Mouse (Mus musculus): ENCODE data around the gene 1700122O11Rik.

The 1700122O11Rik gene

DNA sequence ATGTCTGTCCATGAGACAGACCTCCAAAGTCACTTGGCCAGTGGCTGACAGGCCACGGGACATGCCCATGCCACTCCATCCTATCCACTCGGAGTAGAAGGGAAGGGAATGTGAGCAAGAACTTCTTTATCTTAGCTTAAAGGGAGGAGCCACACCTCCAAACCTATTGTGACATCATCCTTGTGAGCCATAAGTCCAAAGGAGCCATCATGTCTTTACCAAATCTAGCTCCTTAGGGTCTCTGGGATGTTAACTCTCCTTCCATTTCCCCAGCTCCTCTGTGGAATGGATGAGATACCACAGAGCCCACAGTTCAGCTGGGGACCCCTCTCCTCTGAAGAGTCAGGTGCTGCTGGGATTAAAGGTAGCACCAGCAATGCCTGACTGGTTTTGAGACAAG is at the start of gene 1700122O11Rik:
Gene 1700122O11Rik, minus strand, starts transcription at position 101 of the 400 bp plus-strand sequence.
- in situ Hi-C loops (cut with MseI, MboI) = no loop called here

GRCm38 (mm10) chr17:48080626-48081025 is 42.5 kb upstream of the 1700122O11Rik start:
- in situ Hi-C loops (cut with MseI, MboI) = no loop called here

DNA sequence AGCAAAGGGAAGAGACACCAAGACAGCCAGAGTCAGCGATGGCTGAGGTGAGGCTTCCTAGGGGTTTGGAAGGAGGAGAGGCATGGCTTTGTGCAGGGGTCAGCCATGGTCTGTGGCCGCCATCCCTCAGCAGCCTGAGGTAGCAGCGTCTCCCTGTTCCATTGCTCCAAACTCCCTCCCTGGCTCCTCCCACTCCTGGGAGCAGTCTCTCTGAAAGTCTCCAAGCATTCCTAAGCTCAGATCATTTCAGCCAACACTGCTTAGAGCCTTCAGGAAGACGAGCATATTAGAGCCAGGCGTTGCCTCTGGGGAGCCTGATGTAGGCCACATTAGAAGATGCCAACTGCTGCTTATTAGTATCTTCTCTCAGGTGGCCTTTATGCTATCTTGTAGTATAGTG is 29.6 kb upstream of the 1700122O11Rik start:
- in situ Hi-C loops (cut with MseI, MboI) = no loop called here

- in situ Hi-C loops (cut with MseI, MboI) = no loop called here
Measured at GRCm38 (mm10) chr17:48067083-48067614, 29.1 kb upstream of the 1700122O11Rik start.

GRCm38 (mm10) chr17:48065081-48065501 is 27.0 kb upstream of the 1700122O11Rik start:
- in situ Hi-C loops (cut with MseI, MboI) = no loop called here

DNA sequence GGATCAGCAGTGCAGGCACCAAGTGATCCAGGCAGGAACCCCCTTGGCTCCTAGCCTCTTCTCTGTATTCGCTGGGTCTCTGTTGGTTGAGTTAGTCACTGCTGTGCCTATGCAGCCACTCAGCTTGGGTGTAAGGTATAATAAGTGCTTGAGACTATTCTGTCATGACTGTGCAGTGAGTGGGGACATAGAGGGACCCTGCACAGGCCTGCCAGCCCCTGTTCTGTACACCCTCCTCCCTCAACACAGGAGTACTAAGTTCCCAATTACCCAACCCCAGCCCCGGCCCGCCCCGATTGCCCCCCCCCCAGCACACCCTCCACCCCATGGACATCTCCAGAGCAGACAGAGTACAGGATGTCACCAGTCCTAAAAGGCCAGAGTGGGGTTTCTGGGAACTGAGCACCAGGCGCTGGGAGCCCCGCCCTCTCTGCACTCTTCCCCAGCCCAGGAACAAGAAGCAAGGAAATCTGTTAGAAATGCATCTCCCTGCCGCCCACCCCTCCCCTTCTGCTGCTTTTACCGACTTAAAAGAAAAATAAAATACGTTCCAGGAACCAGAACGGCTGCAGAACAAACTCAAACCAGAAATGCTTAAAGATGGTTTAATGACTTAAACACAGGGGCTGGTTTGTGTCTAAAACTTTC is 26.2 kb upstream of the 1700122O11Rik start:
- in situ Hi-C loops (cut with MseI, MboI) = no loop called here

DNA sequence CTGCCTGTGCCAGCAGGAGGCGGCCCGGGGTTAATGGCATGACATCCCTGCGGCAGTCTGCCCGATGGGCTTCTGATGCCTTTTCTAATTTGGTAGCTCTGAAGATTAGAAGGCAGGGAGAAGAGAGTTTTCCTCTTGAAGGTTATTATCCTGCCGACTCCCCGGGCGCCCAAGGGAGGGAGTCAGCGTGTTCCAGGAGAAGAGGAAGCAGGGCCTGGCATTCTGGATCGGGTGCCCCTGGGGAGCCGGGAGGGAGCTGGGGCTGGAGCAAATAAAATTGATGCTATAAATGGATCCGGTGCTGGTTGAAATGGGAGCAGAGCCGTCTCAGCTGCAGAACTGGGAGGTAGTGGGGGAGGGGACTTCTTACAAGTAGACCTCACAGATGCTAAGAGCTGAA is 19.3 kb upstream of the 1700122O11Rik start:
- in situ Hi-C loops (cut with MseI, MboI) = loop anchor here (5.0 to 10.0 kb wide), 2 partner anchors 40 to 47 kb away; no protein-coding TSS in a partner anchor

DNA sequence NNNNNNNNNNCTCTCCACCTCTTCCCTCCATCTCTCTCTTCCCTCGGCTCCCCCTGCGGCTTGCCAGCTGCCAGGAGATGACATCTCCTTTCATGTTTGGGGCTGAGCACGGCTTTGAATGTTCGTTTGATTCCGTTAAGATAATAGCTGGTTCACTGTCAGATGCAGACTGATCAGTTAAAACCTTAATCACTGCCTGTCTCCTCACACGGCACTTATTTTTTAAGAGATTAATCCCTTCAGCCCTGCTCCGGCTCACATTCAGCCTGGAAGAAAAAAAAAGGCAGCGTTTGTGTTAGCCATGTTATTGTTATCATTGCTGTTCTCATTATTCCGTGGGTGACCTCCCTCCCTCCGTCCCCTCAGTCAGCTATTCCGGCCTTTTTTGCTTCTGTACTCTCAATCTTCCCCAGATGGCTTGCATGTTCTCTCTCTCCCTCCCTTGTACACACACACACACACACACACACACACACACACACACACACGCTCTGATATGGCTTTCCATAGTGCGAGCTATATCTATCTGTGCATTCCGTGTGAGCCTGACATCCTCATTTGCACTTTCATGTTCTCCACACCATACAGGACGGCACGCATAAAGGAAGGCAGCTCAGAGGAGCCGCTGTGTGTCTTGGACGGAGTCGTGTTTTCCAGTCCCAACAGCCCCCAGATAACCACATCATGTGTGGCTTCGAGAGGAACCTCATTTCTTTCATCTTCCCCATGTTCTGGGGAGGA is 17.2 kb upstream of the 1700122O11Rik start:
- in situ Hi-C loops (cut with MseI, MboI) = loop anchor here (5.0 to 10.0 kb wide), 2 partner anchors 42 to 50 kb away; no protein-coding TSS in a partner anchor

DNA sequence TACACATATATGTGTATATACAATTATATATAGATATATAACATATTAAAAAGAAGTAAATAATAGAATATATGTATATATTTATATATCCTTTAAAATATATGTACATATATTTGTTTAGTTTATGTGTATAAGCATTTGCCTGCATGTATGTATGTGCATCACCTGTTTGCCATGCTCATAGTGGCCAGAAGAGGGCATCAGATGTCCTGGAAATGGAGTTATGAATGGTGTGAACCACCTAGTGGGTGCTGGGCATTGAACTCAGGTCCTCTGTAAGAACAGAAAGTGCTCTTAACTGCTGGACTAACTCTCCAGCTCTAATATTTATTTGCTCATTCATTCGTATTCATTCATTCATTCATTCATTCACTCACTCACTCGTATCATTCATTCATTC is 15.6 kb upstream of the 1700122O11Rik start:
- in situ Hi-C loops (cut with MseI, MboI) = loop anchor here in 1 of 2 experiments (10.0 kb wide), 1 partner anchor 51 kb away; no protein-coding TSS in a partner anchor

GRCm38 (mm10) chr17:48052338-48053067 is 14.4 kb upstream of the 1700122O11Rik start:
- in situ Hi-C loops (cut with MseI, MboI) = loop anchor here in 1 of 2 experiments (10.0 kb wide), 1 partner anchor 52 kb away; no protein-coding TSS in a partner anchor

GRCm38 (mm10) chr17:48051638-48052337 is 13.7 kb upstream of the 1700122O11Rik start:
- in situ Hi-C loops (cut with MseI, MboI) = loop anchor here in 1 of 2 experiments (10.0 kb wide), 1 partner anchor 53 kb away; no protein-coding TSS in a partner anchor

DNA sequence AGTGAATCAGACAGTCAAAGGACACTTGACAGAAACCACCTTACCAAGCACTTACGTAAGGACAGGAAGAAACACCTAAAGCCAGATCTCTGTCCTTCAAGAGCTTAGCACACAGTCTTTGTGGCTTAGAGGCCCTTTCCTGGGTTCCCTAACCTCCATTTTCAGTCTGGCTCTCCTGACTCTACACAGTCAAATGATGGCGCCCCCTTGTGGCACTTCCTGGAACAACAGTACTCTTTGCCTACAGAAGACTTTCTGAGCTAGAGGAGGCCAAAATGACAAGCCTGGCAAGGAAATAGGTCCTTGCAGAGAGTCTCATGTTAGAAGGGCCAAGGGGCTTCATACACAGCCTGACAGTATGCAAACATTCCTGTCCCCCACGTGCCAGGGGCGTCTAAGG is 7.5 kb upstream of the 1700122O11Rik start:
- in situ Hi-C loops (cut with MseI, MboI) = loop anchor here in 1 of 2 experiments (10.0 kb wide), 1 partner anchor 141 kb away; no protein-coding TSS in a partner anchor

DNA sequence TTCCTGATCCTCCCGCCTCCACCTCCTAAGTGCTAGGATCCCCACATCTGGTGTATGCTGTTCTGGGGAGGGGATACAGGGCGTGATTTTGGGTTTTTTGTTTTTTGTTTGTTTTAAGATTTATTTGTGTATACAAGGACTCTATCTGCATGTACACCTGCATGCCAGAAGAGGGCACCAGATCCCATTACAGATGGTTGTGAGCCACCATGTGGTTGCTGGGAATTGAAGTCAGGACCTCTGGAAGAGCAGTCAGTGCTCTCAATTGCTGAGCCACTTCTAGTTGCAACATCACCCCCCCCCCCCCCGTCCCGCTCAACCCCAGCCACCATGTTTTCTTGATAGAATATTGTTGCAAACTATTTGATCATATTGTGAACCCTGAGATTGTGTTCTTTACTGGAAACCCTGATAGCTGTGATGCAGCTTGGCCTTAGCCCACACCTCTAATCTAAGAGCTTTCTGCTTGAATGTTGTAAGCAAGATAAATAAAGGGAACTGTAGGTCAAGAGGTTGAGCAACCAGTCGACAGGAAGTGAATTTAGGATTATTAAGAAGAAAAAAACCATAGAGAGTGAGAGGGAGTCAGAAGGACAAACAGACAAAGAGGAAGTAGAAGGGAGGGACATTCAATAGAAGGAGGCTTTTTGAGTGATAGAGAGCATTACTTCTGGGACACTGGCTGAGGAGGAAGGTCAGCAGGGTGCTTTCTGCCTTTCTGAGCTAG is 5.2 kb upstream of the 1700122O11Rik start:
- in situ Hi-C loops (cut with MseI, MboI) = loop anchor here in 1 of 2 experiments (10.0 kb wide), 1 partner anchor 139 kb away; no protein-coding TSS in a partner anchor

GRCm38 (mm10) chr17:48041351-48042287 is 3.5 kb upstream of the 1700122O11Rik start:
- in situ Hi-C loops (cut with MseI, MboI) = loop anchor here in 1 of 2 experiments (10.0 kb wide), 1 partner anchor 137 kb away; no protein-coding TSS in a partner anchor

GRCm38 (mm10) chr17:48039232-48039866 is 1.3 kb upstream of the 1700122O11Rik start:
- in situ Hi-C loops (cut with MseI, MboI) = no loop called here

GRCm38 (mm10) chr17:48036921-48037320 is 1.2 kb downstream of the 1700122O11Rik start:
- in situ Hi-C loops (cut with MseI, MboI) = no loop called here

DNA sequence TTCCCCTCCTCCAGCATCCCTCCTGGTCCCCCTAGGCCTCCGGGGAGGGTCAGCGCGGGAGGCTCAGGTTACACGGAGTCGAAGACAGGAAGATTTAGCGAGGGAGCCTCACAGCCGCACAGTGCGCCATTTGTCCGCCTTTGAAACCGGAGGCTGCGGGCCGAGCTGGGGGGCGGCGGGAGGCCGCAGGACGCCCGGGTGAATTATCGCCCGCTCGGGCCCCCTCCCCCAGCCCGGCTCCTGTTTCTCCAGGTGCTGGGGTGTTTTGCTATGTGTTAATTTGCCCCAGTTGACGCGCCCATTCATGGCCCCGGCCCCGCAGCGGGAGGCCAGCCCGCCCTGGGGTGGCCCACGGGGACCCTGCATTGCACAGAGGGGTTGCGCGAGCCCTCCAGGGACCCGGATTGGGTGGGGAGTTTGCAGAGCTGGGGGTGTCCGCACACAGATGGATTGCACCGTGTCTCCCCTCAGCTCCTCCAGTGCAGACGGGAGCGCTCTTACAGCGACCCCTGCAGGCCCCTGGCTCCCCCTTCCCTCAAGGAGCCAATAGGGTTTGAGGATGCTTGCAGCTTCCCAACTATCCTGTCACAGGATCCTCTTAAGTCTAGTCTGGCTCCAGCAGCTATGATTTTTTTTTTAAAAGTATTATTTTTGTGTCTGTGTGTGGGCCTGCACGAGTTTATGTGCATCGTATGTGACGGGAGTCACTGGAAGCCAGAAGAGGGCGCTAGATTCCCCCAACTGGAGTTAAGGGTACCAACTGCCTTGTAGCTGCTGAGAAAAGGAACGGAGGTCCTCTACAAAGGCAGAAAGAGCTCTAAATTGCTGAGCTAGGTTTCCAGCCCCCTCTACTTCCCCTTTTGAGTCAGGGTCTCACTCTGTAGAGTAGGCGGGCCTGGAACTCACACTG is 6.3 kb downstream of the 1700122O11Rik start:
- in situ Hi-C loops (cut with MseI, MboI) = no loop called here
